Mouse (Mus musculus): Measurements from ENCODE around the gene Dck. TPM values are rescaled to one million over a fixed set of nuclear protein-coding genes. Genes with fewer than 3 reads are reported as not detected.

Gene Dck
- total RNA-seq (2014; rRNA removed): 23.1 and 28.9 TPM in 2 replicates
- 24.6 and 30.3 TPM in 2 replicates for polyA plus RNA-seq (2015; fragmentation: Nextera tagmentation; extraction: Ambion mirVana)

DNA sequence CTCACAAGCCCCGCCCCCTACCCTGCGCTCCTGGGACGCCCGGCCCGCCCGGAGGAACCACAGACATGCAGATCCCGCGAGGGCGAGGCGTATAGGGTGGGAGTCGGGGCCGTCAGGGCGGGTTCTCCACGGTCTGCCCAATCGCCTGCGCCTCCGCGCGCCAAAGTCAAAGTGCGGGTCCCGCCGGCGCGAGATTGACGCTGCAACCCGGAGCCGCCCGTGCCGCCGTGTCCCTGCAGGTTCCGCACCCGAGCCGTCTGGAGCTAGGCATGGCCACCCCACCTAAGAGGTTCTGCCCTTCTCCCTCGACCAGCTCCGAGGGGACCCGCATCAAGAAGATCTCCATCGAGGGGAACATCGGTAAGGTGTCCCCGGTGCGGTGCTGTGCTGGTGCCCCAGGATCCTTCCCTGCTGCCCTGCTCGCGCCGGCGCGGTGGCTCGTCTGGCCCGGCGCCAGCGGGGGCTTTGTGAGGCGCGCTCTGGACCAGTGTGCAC lies at the start of gene Dck:
Dck (plus strand) TSS at position 10 of the 495 bp plus-strand sequence.
- Histone ChIP-seq H3K4me1 (ENCODE audit: insufficient read depth) (no peaks in the 10 kb centered on the region; the same call in 1 of the 2 replicates), H3K9ac (peak within 1 kb of the TSS; percentile 63), H3K9me3 (ENCODE audit: low read length) (no peaks in the 10 kb centered on the region), H3K36me3 (ENCODE audit: insufficient read depth) (peaks cover 4% of the 10 kb centered on the region; the same call in 1 of the 2 replicates), H3K4me3 (ENCODE audit: low read depth, low read length) (peak within 1 kb of the TSS; percentile 73), H3K27me3 (ENCODE audit: insufficient read depth, low read length) (no peaks in the 10 kb centered on the region), H3K4me2 (ENCODE audit: low read depth) (peak within 1 kb of the TSS; percentile 50), H3K27ac (ENCODE audit: low read depth, low read length) (peak within 1 kb of the TSS; percentile 85)
- WGBS: 1% methylated on average over 51 of the region's 51 CpGs
- no peak for TF ChIP-seq CTCF (IDR thresholded peaks at IDR 0.05; ENCODE audit: low read depth)
- ATAC-seq: peak; percentile 99
- peak; percentile 95 for DNase-seq

DNA sequence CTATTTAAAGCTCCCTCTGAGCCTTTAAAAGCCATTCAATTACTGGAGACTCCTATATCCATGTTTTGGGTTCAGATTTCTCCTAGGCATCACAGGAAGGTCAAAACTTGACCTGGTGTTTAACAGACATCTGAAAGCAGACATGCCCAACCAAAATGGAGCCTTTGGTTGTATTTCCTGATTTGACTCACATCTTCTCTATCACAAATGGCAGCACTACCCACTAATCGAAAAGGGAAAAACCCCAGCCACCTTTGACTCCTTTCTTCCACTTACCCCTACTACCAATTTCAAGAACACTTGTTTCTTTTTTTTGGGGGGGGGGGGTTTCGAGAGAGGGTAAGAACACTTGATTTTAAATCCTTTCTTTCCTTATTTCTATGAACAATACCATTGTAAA lies 47.8 kb upstream of the Dck start:
- Histone ChIP-seq H3K4me1 (ENCODE audit: insufficient read depth) (peaks cover 8% of the 10 kb centered on the region), H3K4me2 (ENCODE audit: low read depth) (no peak overlapping the region), H3K27ac (ENCODE audit: low read depth, low read length) (no peak overlapping the region), H3K9me3 (ENCODE audit: low read length) (no peaks in the 10 kb centered on the region), H3K9ac (no peak overlapping the region), H3K4me3 (ENCODE audit: low read depth, low read length) (no peak overlapping the region), H3K36me3 (ENCODE audit: insufficient read depth) (no peaks in the 10 kb centered on the region), H3K27me3 (ENCODE audit: insufficient read depth, low read length) (no peaks in the 10 kb centered on the region)
- 74% methylated on average over 2 of the region's 2 CpGs for WGBS
- ATAC-seq: no peak
- no peak for DNase-seq
- no peak for TF ChIP-seq CTCF (IDR thresholded peaks at IDR 0.05; ENCODE audit: low read depth)

DNA sequence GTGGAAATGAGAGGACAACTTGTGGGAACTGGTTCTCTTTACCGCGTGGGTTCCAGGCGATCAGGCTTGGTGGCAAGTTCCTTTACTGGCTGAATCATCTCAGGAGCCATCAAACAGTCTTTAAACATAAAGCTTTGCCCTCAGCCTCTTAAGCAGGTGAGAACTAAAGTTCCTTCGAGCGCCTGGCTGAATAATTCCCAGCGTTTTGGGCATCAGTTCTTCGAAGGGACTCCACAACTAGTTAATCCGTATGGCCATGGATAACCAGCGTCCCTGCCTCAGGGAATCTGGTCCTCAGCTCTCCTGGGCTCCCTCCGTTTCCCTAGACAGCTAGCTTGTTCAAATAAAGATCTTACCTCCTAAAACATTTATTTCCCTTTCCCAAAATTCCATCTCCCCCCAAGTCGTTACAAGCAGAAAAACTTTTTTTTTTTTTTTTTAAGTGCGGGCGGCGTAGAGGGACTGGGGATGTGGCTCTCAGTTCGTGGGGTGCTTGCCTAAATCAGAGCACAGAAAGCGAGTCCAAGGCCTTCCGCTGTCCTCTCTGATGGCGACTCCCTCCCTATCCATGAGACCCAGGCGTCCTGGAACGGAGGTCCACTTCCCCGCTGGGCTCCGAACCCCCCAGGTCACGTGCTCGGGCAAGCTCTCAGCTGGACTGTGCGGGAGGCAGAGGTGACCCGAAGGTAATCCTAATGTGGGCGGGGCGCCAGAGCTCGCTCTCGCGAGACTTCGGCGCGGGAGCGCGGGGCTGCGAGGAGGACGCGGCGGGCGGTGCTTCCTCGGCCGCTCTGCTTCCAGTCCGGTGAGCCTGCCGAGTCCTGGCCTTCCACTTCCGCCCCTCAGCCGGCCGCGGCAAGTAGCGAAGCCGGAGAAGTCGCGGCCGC lies 44.4 kb upstream of the Dck start, which contains the start of gene Mob1b:
Mob1b (plus strand) TSS at position 740 of the 887 bp plus-strand sequence.
- Histone ChIP-seq H3K9me3 (ENCODE audit: low read length) (no peaks in the 10 kb centered on the region), H3K9ac (peak within 1 kb of the TSS; percentile 97), H3K36me3 (ENCODE audit: insufficient read depth) (no peaks in the 10 kb centered on the region), H3K4me1 (ENCODE audit: insufficient read depth) (peaks cover 19% of the 10 kb centered on the region), H3K4me2 (ENCODE audit: low read depth) (peak within 1 kb of the TSS; percentile 83), H3K27ac (ENCODE audit: low read depth, low read length) (peak within 1 kb of the TSS; percentile 97), H3K27me3 (ENCODE audit: insufficient read depth, low read length) (no peaks in the 10 kb centered on the region), H3K4me3 (ENCODE audit: low read depth, low read length) (peak within 1 kb of the TSS; percentile 97)
- WGBS: under 1% methylated on average over 53 of the region's 54 CpGs
- peak; percentile 96 for DNase-seq
- peak; percentile 93 for ATAC-seq
- TF ChIP-seq CTCF (IDR thresholded peaks at IDR 0.05; ENCODE audit: low read depth): no peak

DNA sequence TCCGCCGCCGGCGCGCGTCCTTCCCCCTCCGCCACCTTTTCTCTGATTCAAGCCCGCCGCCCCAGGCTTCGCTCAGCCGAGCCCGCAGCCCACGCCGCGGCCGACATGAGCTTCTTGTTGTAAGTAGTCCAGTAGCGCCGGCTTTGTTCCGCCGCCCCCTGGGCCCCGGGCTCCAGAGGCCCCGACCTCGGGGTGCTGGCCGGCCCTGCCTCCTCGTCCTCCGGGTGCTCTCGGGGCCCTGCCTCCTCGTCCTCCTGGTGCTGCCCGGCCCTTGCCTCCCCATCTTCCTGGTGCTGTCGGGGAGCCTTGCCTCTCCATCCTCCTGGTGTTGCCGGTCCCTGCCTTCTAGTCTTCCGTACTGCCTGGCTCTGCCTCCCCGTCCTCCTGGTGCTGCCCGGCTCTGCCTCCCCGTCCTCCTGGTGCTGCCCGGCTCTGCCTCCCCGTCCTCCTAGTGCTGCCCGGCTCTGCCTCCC lies 43.8 kb upstream of the Dck start:
- Histone ChIP-seq H3K27ac (ENCODE audit: low read depth, low read length) (peak overlapping the region; percentile 97), H3K36me3 (ENCODE audit: insufficient read depth) (no peaks in the 10 kb centered on the region), H3K4me2 (ENCODE audit: low read depth) (peak overlapping the region; percentile 83), H3K9me3 (ENCODE audit: low read length) (no peaks in the 10 kb centered on the region), H3K4me1 (ENCODE audit: insufficient read depth) (peaks cover 19% of the 10 kb centered on the region), H3K27me3 (ENCODE audit: insufficient read depth, low read length) (no peaks in the 10 kb centered on the region), H3K9ac (peak overlapping the region; percentile 97), H3K4me3 (ENCODE audit: low read depth, low read length) (peak overlapping the region; percentile 97)
- ATAC-seq: peak; percentile 76
- 3% methylated on average over 35 of the region's 38 CpGs for WGBS
- no peak for DNase-seq
- TF ChIP-seq CTCF (IDR thresholded peaks at IDR 0.05; ENCODE audit: low read depth): no peak

DNA sequence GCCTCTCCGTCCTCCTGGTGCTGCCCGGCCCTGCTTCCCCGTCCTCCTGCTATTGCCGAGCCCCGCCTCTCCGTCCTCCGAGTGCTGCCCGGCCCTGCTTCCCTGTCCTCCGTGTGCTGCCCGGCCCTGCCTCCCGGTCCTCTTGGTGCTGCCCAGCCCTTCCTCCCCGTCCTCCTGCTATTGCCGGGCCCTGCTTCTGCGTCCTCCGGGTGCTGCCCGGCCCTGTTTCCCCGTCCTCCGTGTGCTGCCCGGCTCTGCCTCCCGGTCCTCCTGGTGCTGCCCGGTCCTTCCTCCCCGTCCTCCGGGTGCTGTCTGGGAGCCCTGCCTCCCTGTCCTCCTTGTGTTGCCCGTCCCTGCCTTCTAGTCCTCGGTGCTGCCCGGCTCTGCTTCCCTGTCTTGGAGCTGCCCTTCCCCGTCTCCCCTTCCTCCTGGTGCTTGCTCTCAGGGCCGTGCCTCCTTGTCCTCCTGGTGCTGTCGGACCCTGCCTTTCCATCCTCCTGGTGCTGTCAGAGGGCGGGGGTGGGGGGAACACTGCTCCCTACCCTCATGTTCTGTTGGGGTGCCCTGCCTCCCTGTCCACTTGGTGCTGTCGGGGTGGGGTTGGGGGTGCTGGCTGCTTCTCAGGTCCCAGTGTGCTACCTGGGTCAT lies 43.1 kb upstream of the Dck start:
- peaks cover 19% of the 10 kb centered on the region for H3K4me1 ChIP-seq (ENCODE audit: insufficient read depth)
- no peaks in the 10 kb centered on the region for H3K27me3 ChIP-seq (ENCODE audit: insufficient read depth, low read length)
- WGBS: 2% methylated on average over 31 of the region's 31 CpGs
- H3K27ac ChIP-seq (ENCODE audit: low read depth, low read length): peak overlapping the region; percentile 97
- peak overlapping the region; percentile 97 for H3K4me3 ChIP-seq (ENCODE audit: low read depth, low read length)
- no peaks in the 10 kb centered on the region for H3K36me3 ChIP-seq (ENCODE audit: insufficient read depth)
- H3K9me3 ChIP-seq (ENCODE audit: low read length): no peaks in the 10 kb centered on the region
- DNase-seq (peak; percentile 39), ATAC-seq (peak; percentile 40)
- TF ChIP-seq CTCF (IDR thresholded peaks at IDR 0.05; ENCODE audit: low read depth): no peak
- H3K9ac ChIP-seq: peak overlapping the region; percentile 97
- peak overlapping the region; percentile 83 for H3K4me2 ChIP-seq (ENCODE audit: low read depth)

DNA sequence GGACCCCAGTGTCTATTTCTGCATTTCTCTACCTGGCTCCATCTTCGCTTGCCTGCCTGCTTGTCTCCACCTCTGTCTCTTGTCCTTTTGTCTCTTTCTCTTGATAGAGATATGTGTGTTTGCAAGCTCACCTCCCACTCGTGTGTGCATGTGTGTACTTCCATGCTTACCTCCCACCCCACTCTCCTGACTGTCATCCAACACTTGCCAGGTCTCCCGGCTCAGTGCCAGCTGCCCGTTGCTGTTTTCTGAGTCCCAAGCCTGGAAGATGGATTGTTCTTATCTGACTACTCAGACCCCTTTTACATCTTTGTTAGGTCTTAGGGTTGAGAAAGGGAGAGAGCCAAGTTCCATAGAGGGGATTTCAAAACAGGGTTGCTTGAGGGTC lies 42.6 kb upstream of the Dck start:
- H3K9ac ChIP-seq: peak overlapping the region; percentile 97
- H3K27ac ChIP-seq (ENCODE audit: low read depth, low read length): peak overlapping the region; percentile 97; the same call in 1 of the 2 replicates
- DNase-seq (peak; percentile 14), ATAC-seq (no peak)
- H3K4me1 ChIP-seq (ENCODE audit: insufficient read depth): peaks cover 19% of the 10 kb centered on the region
- WGBS: 17% methylated on average over 4 of the region's 4 CpGs
- peak overlapping the region; percentile 97 for H3K4me3 ChIP-seq (ENCODE audit: low read depth, low read length)
- H3K9me3 ChIP-seq (ENCODE audit: low read length): no peaks in the 10 kb centered on the region
- no peaks in the 10 kb centered on the region for H3K36me3 ChIP-seq (ENCODE audit: insufficient read depth)
- H3K4me2 ChIP-seq (ENCODE audit: low read depth): peak overlapping the region; percentile 83
- H3K27me3 ChIP-seq (ENCODE audit: insufficient read depth, low read length): no peaks in the 10 kb centered on the region
- no peak for TF ChIP-seq CTCF (IDR thresholded peaks at IDR 0.05; ENCODE audit: low read depth)
